Mouse (Mus musculus): ENCODE data around the gene Pdcd5. TPM values are rescaled to one million over a fixed set of nuclear protein-coding genes. Genes with fewer than 3 reads are reported as not detected.

Pdcd5 gene
- 296 and 323 TPM in 2 replicates for polyA plus RNA-seq (2014; fragmentation: Nextera tagmentation; extraction: Ambion mirVana)

GRCm38 (mm10) chr7:35647101-35647698 is at the start of gene Pdcd5:
Gene Pdcd5 (minus strand): TSS chr7:35647521.
- 0 out of 2 replicates have a peak, but pooled peaks cover 2% of the 10 kb centered on the region for H3K4me1 ChIP-seq (ENCODE audit: control insufficient read depth, insufficient read depth, low read length)
- H3K4me3 ChIP-seq (ENCODE audit: low read depth, low read length) = peak within 1 kb of the TSS; percentile 89
- under 1% methylated on average over 54 of the region's 64 CpGs for WGBS (ENCODE audit: insufficient replicate concordance)

GRCm38 (mm10) chr7:35692641-35693040 is 45.3 kb upstream of the Pdcd5 start:
- WGBS (ENCODE audit: insufficient replicate concordance) = 87% methylated on average over 12 of the region's 12 CpGs
- Histone ChIP-seq H3K4me3 (ENCODE audit: low read depth, low read length) (no peak overlapping the region), H3K9me3 (replicated peaks; ENCODE audit: control insufficient read depth, low read length) (no peaks in the 10 kb centered on the region), H3K27me3 (ENCODE audit: control insufficient read depth, insufficient read depth, low read length) (no peaks in the 10 kb centered on the region), H3K4me2 (no peak overlapping the region), H3K4me1 (ENCODE audit: control insufficient read depth, insufficient read depth, low read length) (no peaks in the 10 kb centered on the region), H3K27ac (ENCODE audit: low read depth, low read length) (no peak overlapping the region), H3K9ac (ENCODE audit: low read depth, low read length) (no peak overlapping the region), H3K36me3 (ENCODE audit: control insufficient read depth, insufficient read depth, low read length) (peaks cover 3% of the 10 kb centered on the region; the same call in 1 of the 2 replicates)
- ATAC-seq (replicated peaks; ENCODE audit: insufficient number of reproducible peaks, low FRiP score, low TSS enrichment) = no peak

More at GRCm38 (mm10) chr7:35647101-35647698, at the start of gene Pdcd5:
- peaks cover 19% of the 10 kb centered on the region for H3K36me3 ChIP-seq (ENCODE audit: control insufficient read depth, insufficient read depth, low read length)
- no peaks in the 10 kb centered on the region for H3K27me3 ChIP-seq (ENCODE audit: control insufficient read depth, insufficient read depth, low read length)
- peak; percentile 84 for ATAC-seq (replicated peaks; ENCODE audit: insufficient number of reproducible peaks, low FRiP score, low TSS enrichment)
- H3K9me3 ChIP-seq (replicated peaks; ENCODE audit: control insufficient read depth, low read length) = no peaks in the 10 kb centered on the region
- H3K27ac ChIP-seq (ENCODE audit: low read depth, low read length) = peak within 1 kb of the TSS; percentile 80
- peak within 1 kb of the TSS; percentile 89 for H3K9ac ChIP-seq (ENCODE audit: low read depth, low read length)
- H3K4me2 ChIP-seq = peak within 1 kb of the TSS; percentile 62

- no peak for ATAC-seq (replicated peaks; ENCODE audit: insufficient number of reproducible peaks, low FRiP score, low TSS enrichment)
- WGBS (ENCODE audit: insufficient replicate concordance) = 83% methylated on average over 14 of the region's 14 CpGs
- H3K27me3 ChIP-seq (ENCODE audit: control insufficient read depth, insufficient read depth, low read length) = no peaks in the 10 kb centered on the region
- no peak overlapping the region for H3K27ac ChIP-seq (ENCODE audit: low read depth, low read length)
- no peak overlapping the region for H3K4me2 ChIP-seq
- no peaks in the 10 kb centered on the region for H3K9me3 ChIP-seq (replicated peaks; ENCODE audit: control insufficient read depth, low read length)
- peaks cover 3% of the 10 kb centered on the region; the same call in 1 of the 2 replicates for H3K36me3 ChIP-seq (ENCODE audit: control insufficient read depth, insufficient read depth, low read length)
- H3K4me3 ChIP-seq (ENCODE audit: low read depth, low read length) = no peak overlapping the region
- no peak overlapping the region for H3K9ac ChIP-seq (ENCODE audit: low read depth, low read length)
- H3K4me1 ChIP-seq (ENCODE audit: control insufficient read depth, insufficient read depth, low read length) = no peaks in the 10 kb centered on the region
Observed at GRCm38 (mm10) chr7:35692117-35692516, 44.8 kb upstream of the Pdcd5 start.

GRCm38 (mm10) chr7:35688781-35689349 is 41.5 kb upstream of the Pdcd5 start:
- Histone ChIP-seq H3K36me3 (ENCODE audit: control insufficient read depth, insufficient read depth, low read length) (no peaks in the 10 kb centered on the region), H3K4me2 (no peak overlapping the region), H3K4me1 (ENCODE audit: control insufficient read depth, insufficient read depth, low read length) (no peaks in the 10 kb centered on the region), H3K4me3 (ENCODE audit: low read depth, low read length) (no peak overlapping the region), H3K9ac (ENCODE audit: low read depth, low read length) (no peak overlapping the region), H3K27me3 (ENCODE audit: control insufficient read depth, insufficient read depth, low read length) (no peaks in the 10 kb centered on the region), H3K9me3 (replicated peaks; ENCODE audit: control insufficient read depth, low read length) (no peaks in the 10 kb centered on the region), H3K27ac (ENCODE audit: low read depth, low read length) (no peak overlapping the region)
- ATAC-seq (replicated peaks; ENCODE audit: insufficient number of reproducible peaks, low FRiP score, low TSS enrichment) = no peak
- 90% methylated on average over 11 of the region's 11 CpGs for WGBS (ENCODE audit: insufficient replicate concordance)

- no peaks in the 10 kb centered on the region for H3K4me1 ChIP-seq (ENCODE audit: control insufficient read depth, insufficient read depth, low read length)
- H3K36me3 ChIP-seq (ENCODE audit: control insufficient read depth, insufficient read depth, low read length) = no peaks in the 10 kb centered on the region
- no peak overlapping the region for H3K4me3 ChIP-seq (ENCODE audit: low read depth, low read length)
- no peaks in the 10 kb centered on the region for H3K9me3 ChIP-seq (replicated peaks; ENCODE audit: control insufficient read depth, low read length)
- H3K9ac ChIP-seq (ENCODE audit: low read depth, low read length) = no peak overlapping the region
- H3K27me3 ChIP-seq (ENCODE audit: control insufficient read depth, insufficient read depth, low read length) = no peaks in the 10 kb centered on the region
- no peak for ATAC-seq (replicated peaks; ENCODE audit: insufficient number of reproducible peaks, low FRiP score, low TSS enrichment)
- no peak overlapping the region for H3K4me2 ChIP-seq
- 68% methylated on average over 9 of the region's 9 CpGs for WGBS (ENCODE audit: insufficient replicate concordance)
- no peak overlapping the region for H3K27ac ChIP-seq (ENCODE audit: low read depth, low read length)
Observed at GRCm38 (mm10) chr7:35688276-35688675, 41.0 kb upstream of the Pdcd5 start.

- H3K27ac ChIP-seq (ENCODE audit: low read depth, low read length) = no peak overlapping the region
- ATAC-seq (replicated peaks; ENCODE audit: insufficient number of reproducible peaks, low FRiP score, low TSS enrichment) = peak; percentile 60
- H3K36me3 ChIP-seq (ENCODE audit: control insufficient read depth, insufficient read depth, low read length) = no peaks in the 10 kb centered on the region
- no peaks in the 10 kb centered on the region for H3K4me1 ChIP-seq (ENCODE audit: control insufficient read depth, insufficient read depth, low read length)
- H3K4me2 ChIP-seq = peak overlapping the region; percentile 59
- H3K9me3 ChIP-seq (replicated peaks; ENCODE audit: control insufficient read depth, low read length) = no peaks in the 10 kb centered on the region
- no peaks in the 10 kb centered on the region for H3K27me3 ChIP-seq (ENCODE audit: control insufficient read depth, insufficient read depth, low read length)
- no peak overlapping the region for H3K9ac ChIP-seq (ENCODE audit: low read depth, low read length)
- 18% methylated on average over 10 of the region's 10 CpGs for WGBS (ENCODE audit: insufficient replicate concordance)
- H3K4me3 ChIP-seq (ENCODE audit: low read depth, low read length) = peak overlapping the region; percentile 29; the same call in 1 of the 2 replicates
Observed at GRCm38 (mm10) chr7:35687229-35687628, 39.9 kb upstream of the Pdcd5 start.

GRCm38 (mm10) chr7:35686756-35687155 is 39.4 kb upstream of the Pdcd5 start:
- H3K27ac ChIP-seq (ENCODE audit: low read depth, low read length) = no peak overlapping the region

GRCm38 (mm10) chr7:35686216-35686615 is 38.9 kb upstream of the Pdcd5 start:
- no peaks in the 10 kb centered on the region for H3K27me3 ChIP-seq (ENCODE audit: control insufficient read depth, insufficient read depth, low read length)
- H3K36me3 ChIP-seq (ENCODE audit: control insufficient read depth, insufficient read depth, low read length) = no peaks in the 10 kb centered on the region
- no peaks in the 10 kb centered on the region for H3K4me1 ChIP-seq (ENCODE audit: control insufficient read depth, insufficient read depth, low read length)
- peak overlapping the region; percentile 59 for H3K4me2 ChIP-seq
- no peak overlapping the region for H3K27ac ChIP-seq (ENCODE audit: low read depth, low read length)
- no peak overlapping the region for H3K4me3 ChIP-seq (ENCODE audit: low read depth, low read length)
- 0 out of 2 replicates have a peak overlapping the region, but pooled peaks have one; percentile 11 for H3K9ac ChIP-seq (ENCODE audit: low read depth, low read length)
- ATAC-seq (replicated peaks; ENCODE audit: insufficient number of reproducible peaks, low FRiP score, low TSS enrichment) = no peak
- 66% methylated on average over 11 of the region's 11 CpGs for WGBS (ENCODE audit: insufficient replicate concordance)
- H3K9me3 ChIP-seq (replicated peaks; ENCODE audit: control insufficient read depth, low read length) = no peaks in the 10 kb centered on the region

More at GRCm38 (mm10) chr7:35686756-35687155, 39.4 kb upstream of the Pdcd5 start:
- ATAC-seq (replicated peaks; ENCODE audit: insufficient number of reproducible peaks, low FRiP score, low TSS enrichment) = no peak
- Histone ChIP-seq H3K27me3 (ENCODE audit: control insufficient read depth, insufficient read depth, low read length) (no peaks in the 10 kb centered on the region), H3K9ac (ENCODE audit: low read depth, low read length) (0 out of 2 replicates have a peak overlapping the region, but pooled peaks have one; percentile 11), H3K36me3 (ENCODE audit: control insufficient read depth, insufficient read depth, low read length) (no peaks in the 10 kb centered on the region), H3K4me2 (peak overlapping the region; percentile 59), H3K4me1 (ENCODE audit: control insufficient read depth, insufficient read depth, low read length) (no peaks in the 10 kb centered on the region), H3K9me3 (replicated peaks; ENCODE audit: control insufficient read depth, low read length) (no peaks in the 10 kb centered on the region), H3K4me3 (ENCODE audit: low read depth, low read length) (peak overlapping the region; percentile 29; the same call in 1 of the 2 replicates)
- WGBS (ENCODE audit: insufficient replicate concordance) = 19% methylated on average over 13 of the region's 13 CpGs
